Mouse (Mus musculus) small intestine, adult 2 months (tissue): ENCODE results near the gene Hormad2.

Source experiments
- CTCF ChIP-seq: fragments of 200-500 bp; IDR thresholded peaks from 2 replicates; pipeline ENCODE4 v1.5.1; 2012; ENCODE audit warnings: low read depth, mild to moderate bottlenecking, control low read depth, inconsistent platforms, low read length, moderate library complexity, mixed read lengths; ENCODE audit not compliant: insufficient replicate concordance, insufficient read length; ENCODE audit errors: extremely low read depth
- POLR2A ChIP-seq: fragments of 200-500 bp; IDR thresholded peaks from 2 replicates; pipeline ENCODE4 v1.6.1; 2012; ENCODE audit warnings: low read depth, mild to moderate bottlenecking, control low read depth, inconsistent platforms, low read length, moderate library complexity

GRCm38 (mm10) chr11:4355430-4355829 is 85.5 kb downstream of the Hormad2 start:
- TF ChIP-seq CTCF (no peak), POLR2A (no peak)
